Mouse (Mus musculus): ENCODE measurements around the gene Dera.

Dera gene

GRCm38 (mm10) chr6:137887258-137887657, 132.9 kb downstream of the Dera start:
- DNase-seq (ENCODE audit: low spot score) = no peak

GRCm38 (mm10) chr6:137897671-137898070, 143.3 kb downstream of the Dera start:
- no peak for DNase-seq (ENCODE audit: low spot score)

GRCm38 (mm10) chr6:137901255-137901654, 146.9 kb downstream of the Dera start:
- DNase-seq (ENCODE audit: low spot score) = no peak
